Mouse (Mus musculus) urinary bladder, postnatal 36 days (tissue): ENCODE measurements around the gene Aebp2.
"Not testable (repeated sequence)": the region's sequence is repeated elsewhere in the genome, so short reads cannot be mapped to it uniquely, and the experiment has no call there.

Source experiments
- DNase-seq, 2 experiments: peaks; one replicate each; pipeline ENCODE4 v3.0.0; 2022; ENCODE audit warnings: low spot score in 2 of 2, mixed read lengths in 1 of 2

The Aebp2 gene

DNA sequence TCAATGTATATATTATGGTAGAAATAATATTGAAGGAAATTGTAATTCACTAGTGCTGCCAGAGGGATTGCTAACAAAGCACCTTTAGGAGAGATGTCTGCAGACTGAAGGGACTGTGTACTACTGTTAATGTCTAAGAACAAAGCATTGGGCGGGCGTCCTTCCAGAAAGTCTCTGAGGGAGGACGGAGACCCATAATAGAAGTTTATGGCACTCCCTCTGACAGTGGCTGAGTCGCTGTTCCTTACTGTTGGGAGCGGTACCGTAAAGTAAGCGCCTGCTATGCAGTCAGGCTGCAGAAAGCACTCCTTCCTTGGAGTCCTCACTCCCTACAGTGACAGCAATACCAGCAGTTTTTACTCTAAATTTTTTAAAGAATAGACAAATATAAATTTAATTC is 29.5 kb downstream of the Aebp2 start:
- DNase-seq = no peak

GRCm38 (mm10) chr6:140655451-140655850 is 33.0 kb downstream of the Aebp2 start:
- no peak for DNase-seq

GRCm38 (mm10) chr6:140656991-140657390 is 34.5 kb downstream of the Aebp2 start:
- no peak for DNase-seq

GRCm38 (mm10) chr6:140657920-140658522 is 35.6 kb downstream of the Aebp2 start:
- DNase-seq = no peak

DNA sequence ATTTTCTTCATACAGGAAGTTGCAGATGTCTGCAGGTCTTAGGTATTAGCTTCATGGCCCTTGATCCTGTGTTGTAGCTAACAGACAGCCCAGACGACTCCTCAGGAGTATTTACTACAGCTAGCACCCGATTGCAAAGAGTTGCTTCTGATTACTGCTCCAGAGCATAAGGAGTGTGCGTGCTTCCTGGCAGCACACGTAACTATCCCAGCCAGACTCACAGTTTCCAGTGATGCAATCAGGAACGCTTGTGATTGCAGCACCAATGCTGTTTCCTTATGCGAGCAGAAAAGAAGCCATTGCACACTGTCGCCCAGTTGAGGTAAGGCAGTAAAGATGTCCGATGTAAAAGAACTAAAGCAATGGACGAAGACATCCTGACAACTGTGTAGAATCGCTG is 38.6 kb downstream of the Aebp2 start:
- no peak for DNase-seq

- DNase-seq = no peak
These were observed 39.3 kb downstream of the Aebp2 start for GRCm38 (mm10) chr6:140661777-140662176.

DNA sequence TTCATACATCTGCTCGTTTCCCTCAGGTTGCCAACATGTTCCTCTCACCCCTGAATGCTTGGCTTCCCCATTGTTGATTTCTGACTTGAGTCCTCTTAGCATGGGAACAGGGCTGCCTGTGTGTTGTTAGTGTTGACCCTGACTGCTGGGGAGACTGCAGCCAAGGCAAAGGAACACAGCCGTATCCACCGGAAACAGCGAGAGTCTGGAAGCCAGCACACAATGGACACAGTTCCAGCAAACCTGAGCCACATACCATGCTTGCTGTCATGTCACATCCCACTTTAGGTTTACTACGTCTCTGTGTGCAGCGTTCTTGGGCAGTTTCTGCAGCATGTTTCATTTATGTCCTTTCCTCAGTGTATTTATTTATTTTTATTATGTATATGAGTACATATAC is 39.8 kb downstream of the Aebp2 start:
- DNase-seq = no peak

- not testable (repeated sequence) for DNase-seq
These were observed 40.2 kb downstream of the Aebp2 start for GRCm38 (mm10) chr6:140662697-140663096.

DNA sequence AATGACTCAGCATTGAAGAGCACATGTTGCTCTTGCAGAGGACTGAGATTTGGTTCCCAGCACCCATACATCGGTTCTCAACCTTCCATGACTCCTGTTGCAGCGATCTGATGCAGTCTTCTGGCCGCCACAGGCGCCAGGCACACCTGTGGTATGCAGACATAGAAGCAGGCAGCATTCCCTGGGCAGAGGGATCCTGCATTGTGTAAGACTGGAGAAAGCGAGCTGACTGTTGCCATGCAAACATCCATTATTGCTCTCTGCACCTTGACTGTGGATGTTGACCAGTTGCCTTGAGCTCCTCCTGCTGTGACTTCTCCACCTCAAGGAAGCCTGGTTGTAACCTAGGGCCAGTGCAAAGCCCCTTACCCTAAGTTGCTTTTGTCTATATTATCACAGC is 42.1 kb downstream of the Aebp2 start:
- DNase-seq = no peak

DNA sequence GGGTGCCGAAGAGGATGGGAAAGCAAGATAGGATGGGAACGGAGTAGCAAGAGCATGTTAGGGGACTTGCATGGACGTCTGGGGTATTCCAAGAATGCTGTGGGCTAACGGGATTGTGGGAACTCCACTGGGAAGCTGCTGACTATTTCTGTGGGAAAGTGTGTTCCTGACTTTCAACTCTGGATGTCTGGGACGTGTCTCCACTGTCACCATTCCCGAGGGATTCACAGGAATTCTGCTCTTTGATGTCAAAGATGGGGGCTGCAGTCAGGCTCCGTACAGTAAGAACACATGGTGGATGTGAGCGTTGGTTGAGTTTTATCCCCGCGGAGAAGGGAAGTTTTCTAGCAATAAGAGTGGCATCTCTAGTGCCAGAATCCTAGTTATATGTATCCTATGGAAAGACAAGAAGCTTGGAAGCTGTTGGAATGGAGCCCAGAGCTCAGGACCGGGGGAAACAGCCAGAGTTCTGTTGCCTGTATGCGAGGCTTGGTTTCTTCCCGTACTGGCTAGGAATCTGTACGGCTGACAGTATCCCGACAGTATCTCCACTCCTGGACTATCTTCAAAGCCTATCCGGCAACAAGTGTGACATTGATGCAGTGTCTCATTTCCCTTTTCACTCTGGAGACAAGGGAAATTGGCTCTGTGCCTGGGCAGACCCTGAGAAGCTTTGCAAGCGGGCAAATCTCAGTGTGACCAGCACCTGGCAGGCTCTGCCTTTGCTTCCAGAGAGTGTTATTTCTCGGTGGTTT is 44.2 kb downstream of the Aebp2 start:
- no peak for DNase-seq

DNA sequence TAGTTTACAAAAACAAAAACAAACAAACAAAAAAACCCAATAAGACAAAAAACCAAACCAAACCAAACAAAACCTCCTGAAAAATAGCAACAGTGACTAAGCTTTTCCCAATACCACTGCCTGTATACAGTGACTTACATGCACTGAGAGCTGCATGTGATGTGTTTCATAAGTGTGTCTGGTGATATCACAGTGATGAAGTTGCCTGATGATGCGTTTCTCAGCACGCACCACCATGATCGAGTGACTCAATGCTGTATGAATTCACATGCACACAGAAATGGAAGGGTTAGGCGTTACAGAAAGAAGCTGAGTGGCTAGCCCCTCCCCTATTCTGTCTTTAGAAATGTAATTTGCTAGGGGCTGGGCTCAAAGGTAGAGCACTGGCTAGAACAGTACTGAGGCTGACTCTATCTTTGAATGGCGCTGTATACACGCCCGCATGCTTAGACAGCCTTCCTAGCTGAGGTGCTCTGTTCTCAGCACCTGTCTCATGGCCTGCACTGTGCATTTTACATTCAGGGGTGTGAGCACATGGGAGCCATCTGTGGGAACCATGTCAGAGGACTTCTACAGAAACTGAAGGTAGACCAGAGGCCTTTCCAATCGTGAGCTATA is 44.9 kb downstream of the Aebp2 start:
- no peak for DNase-seq

DNA sequence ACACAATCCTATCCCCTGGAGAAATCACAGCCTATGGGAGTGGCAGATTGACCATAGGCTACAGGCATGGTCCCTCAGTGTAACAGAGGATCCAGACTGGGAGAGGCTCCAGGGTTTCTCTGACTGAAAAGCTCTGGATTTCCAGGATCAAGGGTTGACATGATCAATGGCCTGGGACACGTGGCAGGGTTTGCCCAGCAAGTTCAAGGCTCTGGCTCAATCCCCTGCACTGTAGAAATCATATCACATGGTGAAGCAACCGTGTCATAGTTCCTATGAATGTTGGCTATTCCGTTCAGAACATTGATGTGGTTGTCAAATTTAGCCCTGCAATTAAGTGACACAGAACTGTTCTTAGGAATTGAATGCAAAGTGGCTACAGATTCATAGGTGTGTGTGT is 52.0 kb downstream of the Aebp2 start:
- peak in 1 of 2 experiments; percentile 23 for DNase-seq

DNA sequence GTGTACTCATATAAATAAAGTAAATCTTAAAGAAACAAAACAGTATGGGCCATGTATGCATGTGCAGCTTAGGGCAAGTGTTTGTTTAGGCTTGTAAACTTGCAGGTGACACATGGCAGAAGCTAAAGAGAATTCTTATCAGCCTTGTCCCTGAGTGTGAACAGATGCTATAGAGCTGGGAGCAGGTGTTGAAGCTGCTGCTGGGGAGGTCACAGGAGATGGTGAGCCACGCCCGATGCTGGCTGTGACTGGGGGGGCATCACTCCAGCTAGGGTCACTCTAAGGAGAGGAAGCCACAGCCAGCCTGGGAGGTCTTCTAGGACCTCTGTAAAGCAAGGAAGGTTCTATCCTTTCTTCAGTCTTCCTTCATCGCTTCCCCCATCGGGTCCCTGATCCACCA is 53.6 kb downstream of the Aebp2 start:
- no peak for DNase-seq

DNA sequence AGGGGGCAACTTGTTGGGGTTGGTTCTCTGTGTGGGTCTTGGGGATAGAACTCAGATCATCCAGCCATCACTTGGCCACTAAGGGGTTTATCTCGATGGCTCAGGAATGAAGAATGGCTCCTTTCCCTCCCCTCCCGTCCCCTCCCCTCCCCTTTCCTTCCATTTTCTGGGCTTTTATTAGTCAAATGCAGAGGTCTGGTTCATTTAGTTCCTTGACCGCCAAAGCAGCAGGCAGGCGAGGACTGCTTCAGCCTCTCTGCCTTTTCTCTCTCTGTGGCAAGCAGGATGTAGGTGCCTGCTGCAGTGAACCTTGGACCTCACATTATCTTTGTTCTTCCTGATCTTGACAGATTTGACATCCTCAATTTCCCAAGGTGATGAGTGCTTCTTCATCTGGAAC is 54.6 kb downstream of the Aebp2 start:
- DNase-seq = no peak

- DNase-seq = no peak
These were observed 55.5 kb downstream of the Aebp2 start for GRCm38 (mm10) chr6:140677960-140678359.

- DNase-seq = no peak
These were observed 56.3 kb downstream of the Aebp2 start for GRCm38 (mm10) chr6:140678658-140679271.

DNA sequence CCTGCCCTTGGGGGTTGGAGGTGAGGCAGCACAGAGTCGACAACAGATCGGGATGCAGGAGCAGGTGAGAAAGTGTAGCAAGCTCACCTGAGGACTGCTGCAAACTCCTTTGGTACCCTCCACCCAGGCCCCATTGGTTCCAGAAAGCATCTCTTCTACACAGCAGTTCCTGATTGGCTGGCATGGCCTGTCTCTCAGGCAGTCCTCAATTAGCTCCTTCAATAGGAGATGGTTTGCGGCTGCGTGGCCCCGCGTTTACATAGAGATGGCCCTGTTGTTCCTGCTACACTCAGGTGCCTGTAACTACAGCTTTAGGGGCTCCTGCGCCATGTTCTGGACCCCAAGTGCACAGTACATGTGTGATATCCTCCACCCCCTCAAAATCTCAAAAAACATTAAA is 58.2 kb downstream of the Aebp2 start:
- no peak for DNase-seq

DNA sequence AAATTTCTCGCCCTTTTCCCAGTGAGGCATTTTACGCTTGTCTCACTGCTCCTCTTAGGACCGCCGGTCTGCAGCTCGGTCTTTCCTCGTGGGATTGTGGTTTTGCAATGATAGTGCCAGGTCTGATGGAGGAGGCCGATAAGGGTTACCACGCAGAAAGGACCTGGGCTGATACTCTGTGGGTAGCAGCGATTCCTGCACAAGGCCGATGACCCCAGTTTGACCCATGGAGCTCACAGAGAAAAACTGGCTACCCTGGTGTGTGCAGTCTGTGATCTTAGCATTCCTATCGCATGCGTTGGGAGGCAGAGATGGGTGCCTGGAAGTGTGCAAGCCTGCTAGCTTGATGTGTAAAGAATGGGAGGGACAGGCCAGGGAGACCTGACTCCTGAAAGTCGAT is 60.4 kb downstream of the Aebp2 start:
- DNase-seq = peak in 1 of 2 experiments; percentile 7

DNA sequence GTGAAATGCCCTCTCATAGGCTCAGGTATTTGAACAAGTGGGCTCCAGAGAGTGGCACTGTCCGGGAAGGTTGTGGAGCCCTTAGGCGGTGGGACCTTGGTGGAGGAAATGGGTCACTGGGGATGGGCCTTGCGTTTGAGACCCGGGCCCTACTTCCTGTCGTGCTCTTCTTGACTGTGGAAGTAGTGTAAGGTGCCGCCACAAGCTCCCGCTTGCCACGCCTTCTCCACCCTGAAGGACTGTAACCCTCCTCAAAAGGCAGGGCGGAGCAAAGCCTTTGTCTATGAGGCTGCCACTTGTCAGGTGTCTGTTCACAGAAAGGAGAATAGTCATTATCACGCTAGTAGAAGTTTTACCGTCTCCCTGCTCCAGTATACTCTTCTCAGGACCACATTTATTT is 61.9 kb downstream of the Aebp2 start:
- no peak for DNase-seq

DNA sequence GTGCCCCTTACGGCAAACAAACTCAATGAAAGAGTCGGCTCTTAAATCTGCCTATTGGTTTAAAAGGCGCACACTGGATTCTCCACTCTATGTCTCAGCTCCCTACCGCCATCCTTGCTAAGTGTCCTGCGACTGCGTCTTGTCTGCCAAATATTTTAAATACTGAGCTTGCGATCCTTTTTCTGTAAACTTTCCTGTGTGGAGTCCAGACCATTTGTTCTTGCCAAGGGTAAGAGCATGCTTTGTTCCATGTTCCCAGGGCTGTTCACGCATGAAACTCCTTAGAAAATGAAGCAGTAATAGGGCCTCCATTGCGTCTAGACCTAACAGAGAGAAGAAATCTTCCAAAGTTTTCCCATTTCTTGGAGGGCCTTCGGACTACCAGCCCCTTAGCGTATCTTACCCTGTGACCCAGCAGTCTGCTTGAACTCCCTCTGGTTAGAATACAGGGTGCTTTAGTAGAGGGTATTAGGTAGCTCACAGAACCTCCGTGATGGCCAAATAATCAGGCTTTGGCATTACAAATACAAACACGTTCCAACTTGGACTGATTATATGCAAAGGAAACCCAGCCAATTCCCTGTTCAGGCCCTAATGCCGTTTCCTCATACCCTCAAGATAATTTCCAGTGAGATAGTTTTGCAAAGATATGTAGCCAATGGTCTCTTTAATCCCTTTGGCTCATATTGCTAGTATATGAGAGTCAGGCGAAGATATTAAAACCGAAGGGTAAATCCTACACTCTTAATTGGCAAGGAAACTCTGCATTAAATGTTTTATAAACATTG is 67.3 kb downstream of the Aebp2 start:
- DNase-seq = no peak

DNA sequence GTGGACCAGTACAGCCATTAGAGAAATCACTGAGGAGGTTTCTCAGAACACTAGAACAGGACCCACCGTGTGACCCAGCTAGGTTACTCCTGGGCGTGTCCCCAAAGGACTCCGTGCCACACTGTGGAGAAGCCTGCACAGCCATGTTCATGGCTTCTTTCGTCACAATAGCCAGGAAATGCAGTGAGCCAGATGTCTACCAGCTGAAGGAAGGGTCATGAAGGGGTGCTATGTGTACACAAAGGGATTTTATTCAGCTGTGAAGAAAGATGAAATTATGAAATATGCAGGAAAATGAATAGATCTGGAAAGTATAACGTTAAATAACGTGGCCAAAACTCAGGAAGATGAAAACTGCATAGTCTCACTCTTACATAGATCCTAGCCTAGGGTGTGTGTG is 69.7 kb downstream of the Aebp2 start:
- DNase-seq = no peak
